In genomic region chr6:46705926-46706325, GRCm38 (mm10) we compare ENCODE assay signal across 19 mouse cellular contexts.
DNase-seq lines count a peak whose midpoint lies in the region; ATAC-seq lines count a peak whose summit lies in the region.
"Had no signal": no experiment of that assay in that cellular context is flagged by ENCODE, and none has a peak within 500 bp of the region (broad histone marks: within the 10 kb centered on the region; RNA-seq: fewer than 3 reads in every experiment).

No protein-coding gene starts in this region.

- no peak for ATAC-seq in liver, embryonic 11.5 days (replicated peaks; ENCODE audit: low FRiP score)

- 87% methylated on average over 3 of the region's 3 CpGs for WGBS in liver, embryonic 11.5 days

- H3K9ac ChIP-seq in liver, embryonic 11.5 days (ENCODE audit: low read depth, low read length): no peak overlapping the region
- H3K9ac ChIP-seq: embryonic facial prominence, embryonic 13.5 days; lung, embryonic 14.5 days; midbrain, embryonic 12.5 days; neural tube, embryonic 15.5 days had no signal

- H3K4me1 ChIP-seq in liver, embryonic 11.5 days (replicated peaks; ENCODE audit: control insufficient read depth, insufficient read depth, low read length): no peaks in the 10 kb centered on the region
- H3K4me1 ChIP-seq: embryonic facial prominence, embryonic 13.5 days; midbrain, embryonic 12.5 days; neural tube, embryonic 15.5 days had no signal

- DNase-seq in frontal cortex, postnatal 36 days (ENCODE audit: low spot score in 2 of 2): peak; percentile 17 to 51
- no peak for DNase-seq in frontal cortex, postnatal 25 days (ENCODE audit: low spot score in 2 of 2)
- peak; percentile 15 to 64 for DNase-seq in layer of hippocampus, adult 18-20 months (ENCODE audit: low spot score in 2 of 2)
- peak; percentile 12 for DNase-seq in left cerebral cortex, adult 18-20 months (ENCODE audit: low spot score in 2 of 2)
- peak; percentile 45 for DNase-seq in telencephalon, adult 2 months (ENCODE audit: low read depth, low spot score)
- no peak for DNase-seq in liver, embryonic 11.5 days (ENCODE audit: low spot score)
- DNase-seq in retina, embryonic 14.5 days (ENCODE audit: low spot score): no peak
- DNase-seq: adrenal gland, postnatal 36 days; heart, adult 2 months; kidney, adult 9 months; kidney, postnatal 4 days; lung, embryonic 14.5 days; retina, postnatal 1 day; thymus, postnatal 25 days had no signal

- H3K4me2 ChIP-seq in liver, embryonic 11.5 days: no peak overlapping the region
- H3K4me2 ChIP-seq: embryonic facial prominence, embryonic 13.5 days; lung, embryonic 14.5 days; midbrain, embryonic 12.5 days; neural tube, embryonic 15.5 days had no signal

- no peak overlapping the region for H3K4me3 ChIP-seq in liver, embryonic 11.5 days (ENCODE audit: low read depth, low read length)
- H3K4me3 ChIP-seq: embryonic facial prominence, embryonic 13.5 days; heart, adult 2 months; midbrain, embryonic 12.5 days; myocyte; neural tube, embryonic 15.5 days had no signal

- no peaks in the 10 kb centered on the region for H3K27me3 ChIP-seq in liver, embryonic 11.5 days (replicated peaks; ENCODE audit: control insufficient read depth, insufficient read depth, low read length)
- H3K27me3 ChIP-seq: embryonic facial prominence, embryonic 13.5 days; midbrain, embryonic 12.5 days; neural tube, embryonic 15.5 days had no signal

- H3K36me3 ChIP-seq in liver, embryonic 11.5 days (ENCODE audit: control insufficient read depth, insufficient read depth, low read length): no peaks in the 10 kb centered on the region
- H3K36me3 ChIP-seq: embryonic facial prominence, embryonic 13.5 days; midbrain, embryonic 12.5 days; neural tube, embryonic 15.5 days had no signal

- no peak overlapping the region for H3K27ac ChIP-seq in liver, embryonic 11.5 days (ENCODE audit: low read depth, low read length)
- H3K27ac ChIP-seq: embryonic facial prominence, embryonic 13.5 days; heart, adult 2 months; macrophage; midbrain, embryonic 12.5 days; neural tube, embryonic 15.5 days had no signal

- no peaks in the 10 kb centered on the region for H3K9me3 ChIP-seq in liver, embryonic 11.5 days (ENCODE audit: control insufficient read depth, low read length)
- H3K9me3 ChIP-seq: embryonic facial prominence, embryonic 13.5 days; midbrain, embryonic 12.5 days; neural tube, embryonic 15.5 days had no signal

Comparison
In these comparisons a context has a peak if more than half of its experiments do, and no peak if none do; other contexts are left out.
1. DNase-seq: peak in frontal cortex, postnatal 36 days (2 of 2), layer of hippocampus, adult 18-20 months (2 of 2), left cerebral cortex, adult 18-20 months (2 of 2) and telencephalon, adult 2 months (single experiment); none in frontal cortex, postnatal 25 days (0 of 2), liver, embryonic 11.5 days (single experiment) and retina, embryonic 14.5 days (single experiment).